Mouse (Mus musculus) limb, embryonic 11.5 days (tissue): Measurements from ENCODE around the gene Cyp2d11. TPM values are rescaled to one million over a fixed set of nuclear protein-coding genes. Genes with fewer than 3 reads are reported as not detected.
"Not testable (repeated sequence)": the region's sequence is repeated elsewhere in the genome, so short reads cannot be mapped to it uniquely, and the experiment has no call there.

Source experiments
- ATAC-seq: fragments of 200-750 bp; cut with Nextera tagmentation; 2 replicates; pipeline ENCODE4 v1.8.0; 2017; ENCODE audit warnings: low read depth; ENCODE audit not compliant: insufficient number of reproducible peaks, low FRiP score, low TSS enrichment
- DNase-seq: peaks from one replicate; pipeline ENCODE4 v3.0.0-alpha.2; 2015; ENCODE audit warnings: low spot score
- H3K27ac ChIP-seq: fragments of 300-500 bp; sonication (generic); replicated peaks from 2 replicates; pipeline ENCODE4 v1.5.1; 2014; ENCODE audit warnings: low read depth, mild to moderate bottlenecking, low read length
- H3K27me3 ChIP-seq: fragments of 300-500 bp; sonication (generic); 2 replicates; pipeline ENCODE4 v1.6.1; 2014; ENCODE audit warnings: mild to moderate bottlenecking, low read length, mixed read lengths; ENCODE audit not compliant: control insufficient read depth, insufficient read depth
- H3K36me3 ChIP-seq: fragments of 300-500 bp; sonication (generic); 2 replicates; pipeline ENCODE4 v1.6.1; 2014; ENCODE audit warnings: mild to moderate bottlenecking, low read length, moderate library complexity, mixed read lengths; ENCODE audit not compliant: control insufficient read depth, insufficient read depth
- H3K4me1 ChIP-seq: fragments of 300-500 bp; sonication (generic); 2 replicates; pipeline ENCODE4 v1.6.1; 2014; ENCODE audit warnings: low read length, mixed read lengths; ENCODE audit not compliant: control insufficient read depth, insufficient read depth
- H3K4me2 ChIP-seq: fragments of 300-500 bp; sonication (generic); 2 replicates; pipeline ENCODE4 v1.6.1; 2014; ENCODE audit warnings: low read depth, mild to moderate bottlenecking, moderate library complexity; ENCODE audit not compliant: severe bottlenecking
- H3K4me3 ChIP-seq: fragments of 300-500 bp; sonication (generic); 2 replicates; pipeline ENCODE4 v1.5.1; 2014; ENCODE audit warnings: low read depth, low read length
- H3K9ac ChIP-seq: fragments of 300-500 bp; sonication (generic); 2 replicates; pipeline ENCODE4 v1.6.1; 2014; ENCODE audit warnings: mild to moderate bottlenecking, low read length
- H3K9me3 ChIP-seq: fragments of 300-500 bp; sonication (generic); 2 replicates; pipeline ENCODE4 v1.6.1; 2016; ENCODE audit warnings: low read length; ENCODE audit not compliant: control insufficient read depth
- WGBS: fragments of 180-500 bp; shearing (Covaris S2); extraction: QIAGEN DNeasy Blood & Tissue Kit; methylation state at CpG from one replicate; pipeline ENCODE4 v1.1.7; 2014; 5-methylcytosine and 5-hydroxymethylcytosine counted together
- polyA plus RNA-seq: library from polyadenylated mRNA; unstranded; fragments of >200 nt; fragmentation: Nextera tagmentation; extraction: Ambion mirVana; gene quantifications from 2 replicates; pipeline ENCODE4 v1.2.1, GENCODE M21; 2014

Cyp2d11 gene
- polyA plus RNA-seq, 1 experiment from 2014 or later = not detected

DNA sequence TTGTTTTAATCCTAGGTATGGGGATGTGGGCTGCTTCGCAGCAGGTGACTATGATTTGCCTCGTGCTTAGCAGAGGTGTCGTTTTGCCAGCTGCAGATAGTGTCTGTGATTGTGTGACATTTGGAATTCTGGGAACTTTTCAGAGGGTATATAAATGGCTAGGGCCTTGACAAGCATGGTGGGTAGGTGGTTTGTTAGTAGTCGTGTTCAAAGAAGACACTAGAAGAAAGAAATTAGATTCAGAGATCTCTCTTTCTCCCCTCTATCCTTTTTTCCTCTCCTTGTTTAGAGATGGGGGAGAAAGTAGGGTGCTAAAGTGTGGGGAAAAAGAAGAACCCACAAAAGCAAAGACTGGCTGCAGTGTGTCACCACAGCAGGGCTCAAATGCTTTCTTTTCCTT is 25.7 kb downstream of the Cyp2d11 start:
- H3K27me3 ChIP-seq = no peaks in the 10 kb centered on the region
- H3K4me3 ChIP-seq = no peak overlapping the region
- DNase-seq (no peak), ATAC-seq (no peak)
- no peaks in the 10 kb centered on the region for H3K4me1 ChIP-seq
- H3K36me3 ChIP-seq = no peaks in the 10 kb centered on the region
- H3K9me3 ChIP-seq = no peaks in the 10 kb centered on the region
- 85% methylated on average over 4 of the region's 4 CpGs for WGBS
- H3K9ac ChIP-seq = no peak overlapping the region
- H3K27ac ChIP-seq = no peak overlapping the region
- no peak overlapping the region for H3K4me2 ChIP-seq

- WGBS = 27% methylated on average over 3 of the region's 9 CpGs
- not testable (repeated sequence) for H3K36me3 ChIP-seq, H3K4me1 ChIP-seq, H3K4me3 ChIP-seq, ATAC-seq, H3K27ac ChIP-seq, H3K4me2 ChIP-seq, DNase-seq, H3K9me3 ChIP-seq, H3K27me3 ChIP-seq, H3K9ac ChIP-seq
Measured at GRCm38 (mm10) chr15:82364561-82364960, 29.3 kb downstream of the Cyp2d11 start.

DNA sequence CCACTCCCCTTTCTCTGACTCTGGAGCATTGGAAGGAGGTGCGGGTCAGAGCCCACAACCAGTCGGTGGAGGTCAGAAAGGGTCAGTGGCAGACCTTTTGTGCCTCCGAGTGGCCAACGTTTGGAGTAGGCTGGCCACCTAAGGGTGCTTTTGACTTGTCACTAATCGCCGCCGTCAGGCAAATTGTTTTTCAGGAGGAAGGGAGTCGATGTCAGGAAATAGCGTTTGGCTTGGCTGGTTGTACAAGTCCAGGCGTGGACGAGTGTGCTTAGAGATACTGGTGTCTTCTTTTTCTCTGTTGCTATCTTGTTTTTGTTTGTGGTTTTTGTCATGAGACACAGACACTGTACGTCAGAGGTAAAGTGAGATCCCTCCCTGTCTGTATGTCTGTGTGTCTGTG is 30.0 kb downstream of the Cyp2d11 start:
- H3K9me3 ChIP-seq, DNase-seq, H3K36me3 ChIP-seq, H3K4me3 ChIP-seq, ATAC-seq, H3K27ac ChIP-seq, H3K4me1 ChIP-seq, H3K27me3 ChIP-seq, H3K9ac ChIP-seq, H3K4me2 ChIP-seq: not testable (repeated sequence)
- 81% methylated on average over 7 of the region's 12 CpGs for WGBS

- no peak overlapping the region for H3K4me3 ChIP-seq
- H3K4me1 ChIP-seq = peaks cover 5% of the 10 kb centered on the region; the same call in 1 of the 2 replicates
- ATAC-seq (no peak), DNase-seq (no peak)
- 95% methylated on average over 4 of the region's 4 CpGs for WGBS
- H3K4me2 ChIP-seq = no peak overlapping the region
- H3K9me3 ChIP-seq = no peaks in the 10 kb centered on the region
- H3K27ac ChIP-seq = no peak overlapping the region
- no peaks in the 10 kb centered on the region for H3K36me3 ChIP-seq
- H3K9ac ChIP-seq = no peak overlapping the region
- no peaks in the 10 kb centered on the region for H3K27me3 ChIP-seq
Measured at GRCm38 (mm10) chr15:82362234-82362633, 31.6 kb downstream of the Cyp2d11 start.

- no peak for ATAC-seq
- Histone ChIP-seq H3K4me3 (no peak overlapping the region), H3K4me2 (no peak overlapping the region), H3K27me3 (no peaks in the 10 kb centered on the region), H3K36me3 (no peaks in the 10 kb centered on the region), H3K4me1 (peaks cover 5% of the 10 kb centered on the region; the same call in 1 of the 2 replicates), H3K27ac (no peak overlapping the region), H3K9ac (no peak overlapping the region), H3K9me3 (no peaks in the 10 kb centered on the region)
- DNase-seq = no peak
- WGBS = 78% methylated on average over 11 of the region's 11 CpGs
Measured at GRCm38 (mm10) chr15:82361459-82362018, 32.3 kb downstream of the Cyp2d11 start.

DNA sequence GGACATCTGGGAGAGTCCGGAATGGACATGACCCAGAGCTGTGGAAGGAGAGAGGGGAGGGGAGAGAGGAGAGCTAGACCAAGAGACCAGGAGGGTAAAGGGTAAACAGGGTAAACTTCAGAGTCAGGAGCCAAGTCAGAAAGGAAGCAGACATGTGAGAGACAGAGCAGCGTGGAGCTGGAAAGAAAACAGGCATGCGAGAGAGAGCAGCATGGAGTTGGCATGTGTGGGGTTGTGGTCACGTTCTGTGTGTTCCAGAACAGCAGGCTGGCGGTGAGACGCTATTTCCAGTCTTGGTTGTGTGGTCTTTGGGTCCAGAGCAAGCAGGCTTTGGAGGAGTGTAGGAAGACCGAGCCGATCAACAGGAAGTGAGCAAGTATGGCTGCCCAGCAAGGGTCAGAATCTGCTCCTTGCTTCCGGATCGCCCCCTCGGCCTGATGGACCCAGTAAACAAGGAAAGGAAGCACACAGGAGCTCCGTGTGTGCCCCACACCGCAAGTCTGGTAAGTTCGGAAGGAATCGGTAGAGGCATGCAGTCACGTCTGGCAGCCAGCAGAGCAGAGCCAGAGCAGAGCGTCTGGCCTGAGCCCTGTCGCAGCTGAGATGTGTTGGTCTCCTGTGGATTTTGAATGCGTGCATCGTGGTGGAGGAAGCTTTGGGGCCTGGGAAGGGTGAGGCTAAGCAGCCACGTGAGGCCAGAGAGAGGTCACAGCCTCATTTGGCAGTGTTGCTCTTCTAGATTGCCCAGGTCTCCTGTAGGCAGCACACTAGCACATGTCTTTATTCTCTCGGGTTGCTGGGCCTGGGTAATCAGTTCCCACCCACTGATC is 35.2 kb downstream of the Cyp2d11 start:
- H3K4me2 ChIP-seq = no peak overlapping the region
- no peak overlapping the region; the same call in 1 of the 2 replicates for H3K9ac ChIP-seq

GRCm38 (mm10) chr15:82354126-82354945 is 39.5 kb downstream of the Cyp2d11 start, which contains the start of gene Ndufa6:
Ndufa6 (minus strand) TSS chr15:82354322.
- Histone ChIP-seq H3K27ac (peak within 1 kb of the TSS; percentile 60), H3K4me2 (peak within 1 kb of the TSS; percentile 67), H3K9me3 (no peaks in the 10 kb centered on the region), H3K4me1 (peaks cover 5% of the 10 kb centered on the region; the same call in 1 of the 2 replicates), H3K27me3 (no peaks in the 10 kb centered on the region), H3K9ac (peak within 1 kb of the TSS; percentile 86), H3K36me3 (peaks cover 4% of the 10 kb centered on the region; the same call in 1 of the 2 replicates), H3K4me3 (peak within 1 kb of the TSS; percentile 70)
- ATAC-seq (peak; percentile 97), DNase-seq (peak; percentile 99)
- WGBS = 2% methylated on average over 57 of the region's 57 CpGs

More for the DNA sequence above, 35.2 kb downstream of the Cyp2d11 start:
- Histone ChIP-seq H3K9me3 (no peaks in the 10 kb centered on the region), H3K27me3 (no peaks in the 10 kb centered on the region), H3K4me1 (peaks cover 5% of the 10 kb centered on the region; the same call in 1 of the 2 replicates), H3K36me3 (no peaks in the 10 kb centered on the region), H3K4me3 (no peak overlapping the region), H3K27ac (no peak overlapping the region)
- WGBS = 63% methylated on average over 22 of the region's 22 CpGs
- ATAC-seq (no peak), DNase-seq (no peak)

GRCm38 (mm10) chr15:82353745-82354113 is 40.1 kb downstream of the Cyp2d11 start:
- WGBS = 1% methylated on average over 23 of the region's 23 CpGs

More at GRCm38 (mm10) chr15:82353745-82354113, 40.1 kb downstream of the Cyp2d11 start:
- ATAC-seq = peak; percentile 16; the same call in 1 of the 2 replicates
- Histone ChIP-seq H3K4me3 (peak overlapping the region; percentile 70), H3K36me3 (peaks cover 9% of the 10 kb centered on the region; the same call in 1 of the 2 replicates), H3K27me3 (no peaks in the 10 kb centered on the region), H3K27ac (0 out of 2 replicates have a peak overlapping the region, but pooled peaks have one; percentile 60), H3K4me2 (peak overlapping the region; percentile 67), H3K4me1 (peaks cover 3% of the 10 kb centered on the region; the same call in 1 of the 2 replicates), H3K9ac (peak overlapping the region; percentile 86), H3K9me3 (no peaks in the 10 kb centered on the region)
- no peak for DNase-seq
